Mouse (Mus musculus) thymus, postnatal 0 days (tissue): ENCODE measurements around the gene Polr3b. TPM values are rescaled to one million over a fixed set of nuclear protein-coding genes. Genes with fewer than 3 reads are reported as not detected.

ENCODE experiments used
- DNase-seq: peaks from one replicate; pipeline ENCODE4 v3.0.0-alpha.2; 2015; ENCODE audit warnings: low spot score
- polyA plus RNA-seq: library from polyadenylated mRNA; unstranded; fragments of >200 nt; fragmentation: Nextera tagmentation; extraction: Ambion mirVana; gene quantifications from 2 replicates; pipeline ENCODE4 v1.2.1, GENCODE M21; 2015

Polr3b gene
- polyA plus RNA-seq, 1 experiment from 2014 or later = 12.1 TPM

GRCm38 (mm10) chr10:84659281-84659680, 37.2 kb downstream of the Polr3b start:
- no peak for DNase-seq

GRCm38 (mm10) chr10:84662138-84662537, 40.0 kb downstream of the Polr3b start:
- DNase-seq = no peak

- no peak for DNase-seq
Observed at GRCm38 (mm10) chr10:84665713-84666260, 43.7 kb downstream of the Polr3b start.

- DNase-seq = no peak
Observed at GRCm38 (mm10) chr10:84675653-84676052, 53.6 kb downstream of the Polr3b start.

GRCm38 (mm10) chr10:84676511-84676910, 54.4 kb downstream of the Polr3b start:
- no peak for DNase-seq

GRCm38 (mm10) chr10:84677871-84678270, 55.8 kb downstream of the Polr3b start:
- no peak for DNase-seq

GRCm38 (mm10) chr10:84678441-84678840, 56.3 kb downstream of the Polr3b start:
- peak; percentile 25 for DNase-seq

GRCm38 (mm10) chr10:84685444-84686121, 63.5 kb downstream of the Polr3b start:
- DNase-seq = no peak

- DNase-seq = no peak
Observed at GRCm38 (mm10) chr10:84686122-84686497, 64.0 kb downstream of the Polr3b start.

GRCm38 (mm10) chr10:84686705-84687104, 64.6 kb downstream of the Polr3b start:
- DNase-seq = no peak

- no peak for DNase-seq
Observed at GRCm38 (mm10) chr10:84687736-84688135, 65.6 kb downstream of the Polr3b start.

- DNase-seq = no peak
Observed at GRCm38 (mm10) chr10:84689846-84690245, 67.8 kb downstream of the Polr3b start.

- no peak for DNase-seq
Observed at GRCm38 (mm10) chr10:84690818-84691217, 68.7 kb downstream of the Polr3b start.

GRCm38 (mm10) chr10:84691692-84692091, 69.6 kb downstream of the Polr3b start:
- DNase-seq = no peak

- DNase-seq = no peak
Observed at GRCm38 (mm10) chr10:84693841-84694638, 71.9 kb downstream of the Polr3b start.

GRCm38 (mm10) chr10:84700236-84700987, 78.3 kb downstream of the Polr3b start:
- DNase-seq = no peak

- no peak for DNase-seq
Observed at GRCm38 (mm10) chr10:84701110-84701509, 79.0 kb downstream of the Polr3b start.

GRCm38 (mm10) chr10:84702115-84702514, 80.0 kb downstream of the Polr3b start:
- no peak for DNase-seq

- DNase-seq = no peak
Observed at GRCm38 (mm10) chr10:84704594-84704993, 82.5 kb downstream of the Polr3b start.

GRCm38 (mm10) chr10:84705234-84705633, 83.1 kb downstream of the Polr3b start:
- DNase-seq = no peak

GRCm38 (mm10) chr10:84706543-84706942, 84.5 kb downstream of the Polr3b start:
- no peak for DNase-seq

GRCm38 (mm10) chr10:84707226-84707625, 85.1 kb downstream of the Polr3b start:
- DNase-seq = no peak
